Mouse (Mus musculus) MEL (cell line): Measurements from ENCODE around the gene Dnajb7. TPM values are rescaled to one million over a fixed set of nuclear protein-coding genes. Genes with fewer than 3 reads are reported as not detected.

Source experiments
- DNase-seq: peaks from one replicate; pipeline ENCODE4 v3.0.0; 2011; ENCODE audit warnings: low read depth, low spot score
- H3K27ac ChIP-seq: 2 replicates; pipeline ENCODE4 v1.5.1; 2012; ENCODE audit warnings: low read depth, mild to moderate bottlenecking, control low read depth, low read length, moderate library complexity; ENCODE audit not compliant: control insufficient read depth
- H3K27me3 ChIP-seq, 2 experiments: fragments of 150-350 bp in 1 of 2; sonication (generic) in 1 of 2; 2 replicates each; pipeline ENCODE4 v1.6.1; 2012; ENCODE audit warnings: low read length in 2 of 2, mild to moderate bottlenecking in 2 of 2, improper control_type of control experiment in 1 of 2, moderate library complexity in 1 of 2; ENCODE audit not compliant: insufficient read depth in 2 of 2, control insufficient read depth in 1 of 2
- H3K36me3 ChIP-seq, 2 experiments: 2 replicates each; pipeline ENCODE4 v1.6.1; 2012 to 2014; ENCODE audit warnings: low read length in 2 of 2, improper control_type of control experiment in 1 of 2, inconsistent platforms in 1 of 2, mild to moderate bottlenecking in 1 of 2; ENCODE audit not compliant: insufficient read depth in 2 of 2, control insufficient read depth in 1 of 2
- H3K4me1 ChIP-seq, 2 experiments: fragments of 150-350 bp in 1 of 2; sonication (generic) in 1 of 2; 2 replicates each; pipeline ENCODE4 v1.6.1; 2012; ENCODE audit warnings: low read length in 2 of 2, improper control_type of control experiment in 1 of 2, mild to moderate bottlenecking in 1 of 2; ENCODE audit not compliant: insufficient read depth in 2 of 2, control insufficient read depth in 1 of 2
- H3K4me3 ChIP-seq, 2 experiments: fragments of 150-350 bp in 1 of 2; sonication (generic) in 1 of 2; 2 replicates each; pipeline ENCODE4 v1.5.1; 2012; ENCODE audit warnings: low read depth in 2 of 2, low read length in 2 of 2, mild to moderate bottlenecking in 2 of 2, moderate library complexity in 2 of 2, control low read depth in 1 of 2, improper control_type of control experiment in 1 of 2; ENCODE audit not compliant: control insufficient read depth in 1 of 2, insufficient read depth in 1 of 2
- H3K79me2 ChIP-seq: 2 replicates; pipeline ENCODE4 v1.6.1; 2012; ENCODE audit warnings: mild to moderate bottlenecking, low read length, moderate library complexity; ENCODE audit not compliant: control insufficient read depth, poor library complexity, insufficient read depth
- H3K9ac ChIP-seq: 2 replicates; pipeline ENCODE4 v1.6.1; 2012; ENCODE audit warnings: low read depth, mild to moderate bottlenecking, control low read depth, low read length, moderate library complexity; ENCODE audit not compliant: control insufficient read depth, poor library complexity, severe bottlenecking
- H3K9me3 ChIP-seq: fragments of 150-350 bp; sonication (generic); replicated peaks from 2 replicates; pipeline ENCODE4 v1.6.1; 2012; ENCODE audit warnings: mild to moderate bottlenecking, low read length, improper control_type of control experiment, moderate library complexity; ENCODE audit not compliant: insufficient read depth
- ETS1 ChIP-seq: IDR thresholded peaks from 2 replicates; pipeline ENCODE4 v1.6.1; 2012; ENCODE audit warnings: low read depth, mild to moderate bottlenecking, inconsistent platforms, low read length, improper control_type of control experiment, moderate library complexity
- GABPA ChIP-seq: IDR thresholded peaks from 2 replicates; pipeline ENCODE4 v1.6.1; 2012; ENCODE audit warnings: low read depth, mild to moderate bottlenecking, inconsistent platforms, low read length, improper control_type of control experiment, moderate library complexity
- KAT2A ChIP-seq: conservative IDR thresholded peaks from 2 replicates; pipeline ENCODE4 v1.6.1; 2012; ENCODE audit warnings: low read depth, low read length, improper control_type of control experiment, inconsistent platforms
- MAFK ChIP-seq: IDR thresholded peaks from 2 replicates; pipeline ENCODE4 v1.6.1; 2011; ENCODE audit warnings: low read depth, mild to moderate bottlenecking, low read length, improper control_type of control experiment, borderline replicate concordance
- MAX ChIP-seq: IDR thresholded peaks from 2 replicates; pipeline ENCODE4 v1.6.1; 2011; ENCODE audit warnings: low read length, improper control_type of control experiment
- MAZ ChIP-seq: IDR thresholded peaks from 2 replicates; pipeline ENCODE4 v1.6.1; 2012; ENCODE audit warnings: low read depth, mild to moderate bottlenecking, inconsistent platforms, low read length, improper control_type of control experiment
- MXI1 ChIP-seq: IDR thresholded peaks from 2 replicates; pipeline ENCODE4 v1.6.1; 2011; ENCODE audit warnings: mild to moderate bottlenecking, low read depth, low read length, improper control_type of control experiment
- MYB ChIP-seq: IDR thresholded peaks from 2 replicates; pipeline ENCODE4 v1.6.1; 2011; ENCODE audit warnings: mild to moderate bottlenecking, low read depth, low read length, improper control_type of control experiment
- NELFE ChIP-seq: IDR thresholded peaks from 2 replicates; pipeline ENCODE4 v1.6.1; 2011; ENCODE audit warnings: low read depth, low read length, improper control_type of control experiment
- POLR2AphosphoS2 ChIP-seq: IDR thresholded peaks from 2 replicates; pipeline ENCODE4 v1.6.1; 2011; ENCODE audit warnings: low read length, improper control_type of control experiment
- POLR2AphosphoS5 ChIP-seq: IDR thresholded peaks from 2 replicates; pipeline ENCODE4 v1.6.1; 2012; ENCODE audit warnings: low read depth, borderline replicate concordance, mild to moderate bottlenecking, inconsistent platforms, low read length, moderate library complexity, mixed read lengths
- RCOR1 ChIP-seq: IDR thresholded peaks from 2 replicates; pipeline ENCODE4 v1.6.1; 2012; ENCODE audit warnings: low read depth, mild to moderate bottlenecking, inconsistent platforms, low read length, improper control_type of control experiment
- SIN3A ChIP-seq: IDR thresholded peaks from 2 replicates; pipeline ENCODE4 v1.6.1; 2012; ENCODE audit warnings: low read length, improper control_type of control experiment, inconsistent platforms
- SMC3 ChIP-seq: IDR thresholded peaks from 2 replicates; pipeline ENCODE4 v1.6.1; 2011; ENCODE audit warnings: low read depth, low read length, improper control_type of control experiment
- TBP ChIP-seq: IDR thresholded peaks from 2 replicates; pipeline ENCODE4 v1.8.0; 2011; ENCODE audit warnings: low read depth, low read length, improper control_type of control experiment
- TCF12 ChIP-seq: IDR thresholded peaks from 2 replicates; pipeline ENCODE4 v1.6.1; 2014; ENCODE audit warnings: low read depth, mild to moderate bottlenecking, inconsistent platforms, low read length, improper control_type of control experiment, moderate library complexity
- ZC3H11A ChIP-seq: IDR thresholded peaks from 2 replicates; pipeline ENCODE4 v1.6.1; 2012; ENCODE audit warnings: low read depth, mild to moderate bottlenecking, inconsistent platforms, low read length, improper control_type of control experiment
- ZKSCAN1 ChIP-seq: IDR thresholded peaks from 2 replicates; pipeline ENCODE4 v1.6.1; 2012; ENCODE audit warnings: low read depth, mild to moderate bottlenecking, inconsistent platforms, low read length, improper control_type of control experiment, moderate library complexity
- ZNF384 ChIP-seq: IDR thresholded peaks from 2 replicates; pipeline ENCODE4 v1.6.1; 2012; ENCODE audit warnings: low read depth, mild to moderate bottlenecking, inconsistent platforms, low read length, improper control_type of control experiment
- polyA plus RNA-seq, 2 experiments: library from polyadenylated mRNA; stranded (reverse) in 1 of 2; unstranded in 1 of 2; fragments of >175 nt in 1 of 2; fragments of >200 nt in 1 of 2; gene quantifications; 2 replicates each; pipeline versions ENCODE4 v1.2.1 to v1.2.4; 2012; ENCODE audit warnings: low replicate concordance in 2 of 2, low read depth in 1 of 2; ENCODE audit not compliant: insufficient read length in 2 of 2, insufficient read depth in 1 of 2, missing spikeins in 1 of 2
- total RNA-seq: library from RNA; depleted of rRNA; stranded (reverse); fragments of 300-350 nt; gene quantifications from 2 replicates; pipeline ENCODE4 v1.2.3, GENCODE M21; 2012

Dnajb7 gene
- total and polyA plus RNA-seq, 3 experiments, result 0.17 TPM; not detected in 2

- Histone ChIP-seq H3K79me2 (no peaks in the 10 kb centered on the region), H3K9me3 (no peaks in the 10 kb centered on the region), H3K36me3 (peaks cover 0 to 1% of the 10 kb centered on the region in 2 experiments; a peak in 1 of 4 replicates), H3K9ac (no peak overlapping the region), H3K27ac (no peak overlapping the region), H3K4me3 (no peak overlapping the region)
- TF ChIP-seq ZNF384, result no peak
- TF ChIP-seq, all 39 proteins: peak for 0
- H3K27me3 ChIP-seq, result no peaks in the 10 kb centered on the region
- DNase-seq, result no peak
- H3K4me1 ChIP-seq, result no peaks in the 10 kb centered on the region
Observed at GRCm38 (mm10) chr15:81438345-81438744, 30.2 kb upstream of the Dnajb7 start.

- no peak for DNase-seq
- TF ChIP-seq ZNF384 (no peak), NELFE (no peak), ETS1 (no peak), TCF12 (no peak)
- Histone ChIP-seq H3K27me3 (no peaks in the 10 kb centered on the region), H3K4me3 (no peak overlapping the region), H3K4me1 (no peaks in the 10 kb centered on the region), H3K27ac (no peak overlapping the region), H3K9ac (no peak overlapping the region), H3K9me3 (no peaks in the 10 kb centered on the region), H3K36me3 (peaks cover 0 to 6% of the 10 kb centered on the region in 2 experiments; a peak in 2 of 4 replicates), H3K79me2 (no peaks in the 10 kb centered on the region)
Observed at GRCm38 (mm10) chr15:81431195-81431594, 23.1 kb upstream of the Dnajb7 start.

- no peak for DNase-seq
- Histone ChIP-seq H3K79me2 (no peaks in the 10 kb centered on the region), H3K27ac (no peak overlapping the region)
- TF ChIP-seq TBP (no peak), MYB (no peak), SIN3A (no peak), KAT2A (no peak), POLR2AphosphoS5 (no peak), ZC3H11A (no peak), MAX (no peak), ETS1 (no peak), SMC3 (no peak), RCOR1 (no peak), MXI1 (no peak), MAZ (no peak), POLR2AphosphoS2 (no peak), GABPA (no peak), MAFK (no peak), ZKSCAN1 (no peak), TCF12 (no peak)
- TF ChIP-seq, all 39 proteins: peak for 0
- Histone ChIP-seq H3K9ac (no peak overlapping the region), H3K27me3 (no peaks in the 10 kb centered on the region), H3K4me1 (peaks cover 4 to 7% of the 10 kb centered on the region in 2 experiments; a peak in 3 of 4 replicates), H3K9me3 (no peaks in the 10 kb centered on the region), H3K4me3 (no peak overlapping the region), H3K36me3 (peaks cover 0 to 6% of the 10 kb centered on the region in 2 experiments; a peak in 2 of 4 replicates)
Observed at GRCm38 (mm10) chr15:81427947-81428346, 19.8 kb upstream of the Dnajb7 start.
